Mouse (Mus musculus): ENCODE measurements around the gene Gne.
A peak's percentile ranks its signal among the peaks of the same experiment; 100 is the strongest.

DNA sequence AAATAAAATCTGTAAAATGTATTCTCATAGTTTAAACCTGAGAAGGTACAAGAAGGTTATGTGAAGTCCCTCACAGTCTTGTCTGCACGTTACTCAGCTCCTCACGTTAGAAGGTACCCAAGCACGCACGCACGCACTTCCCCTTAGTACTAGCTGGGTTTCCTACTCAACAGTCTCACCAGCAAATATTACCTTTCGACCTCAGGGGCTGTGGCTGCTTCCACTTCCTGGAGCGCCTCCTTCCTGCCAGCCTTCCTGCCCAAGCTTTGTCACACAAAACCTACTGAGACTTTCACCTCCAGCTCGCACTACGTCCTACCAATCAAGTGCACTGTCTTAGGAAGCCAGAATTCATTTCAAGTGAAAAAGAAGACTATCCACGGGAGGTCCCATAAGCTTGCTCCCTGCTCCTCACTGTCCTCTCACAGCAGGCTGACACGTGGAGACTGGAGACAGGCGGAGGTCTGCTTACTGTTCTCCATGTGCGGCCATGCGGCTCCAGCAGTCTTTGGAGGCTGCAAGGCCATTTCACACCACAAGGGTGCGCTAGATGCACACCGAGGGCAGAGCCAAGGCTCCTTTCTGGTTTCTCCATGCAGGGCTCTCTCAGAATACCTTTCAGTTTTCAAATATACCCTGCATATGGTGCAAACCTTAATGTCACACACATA is 18.5 kb downstream of the Gne start:
- TF ChIP-seq CTCF (IDR thresholded peaks at IDR 0.05; ENCODE audit: control insufficient read depth, insufficient read depth, insufficient replicate concordance, low read depth, low read length) (peak; percentile 86; the same call in 1 of the 2 replicates), POLR2A (IDR thresholded peaks at IDR 0.05; ENCODE audit: control insufficient read depth, low read depth, low read length) (no peak)
